Mouse (Mus musculus) testis, adult 2 months (tissue): ENCODE results near the gene Ppp2r5c.

Experiments used
- CTCF ChIP-seq: fragments of 200-500 bp; IDR thresholded peaks from 2 replicates; pipeline ENCODE4 v1.5.1; 2012; ENCODE audit warnings: low read depth, mild to moderate bottlenecking, inconsistent platforms, low read length, moderate library complexity; ENCODE audit not compliant: control insufficient read depth, insufficient read depth, insufficient replicate concordance
- POLR2A ChIP-seq: fragments of 200-500 bp; IDR thresholded peaks from 2 replicates; pipeline ENCODE4 v1.6.1; 2012; ENCODE audit warnings: low read depth, mild to moderate bottlenecking, inconsistent platforms, low read length, moderate library complexity; ENCODE audit not compliant: control insufficient read depth

DNA sequence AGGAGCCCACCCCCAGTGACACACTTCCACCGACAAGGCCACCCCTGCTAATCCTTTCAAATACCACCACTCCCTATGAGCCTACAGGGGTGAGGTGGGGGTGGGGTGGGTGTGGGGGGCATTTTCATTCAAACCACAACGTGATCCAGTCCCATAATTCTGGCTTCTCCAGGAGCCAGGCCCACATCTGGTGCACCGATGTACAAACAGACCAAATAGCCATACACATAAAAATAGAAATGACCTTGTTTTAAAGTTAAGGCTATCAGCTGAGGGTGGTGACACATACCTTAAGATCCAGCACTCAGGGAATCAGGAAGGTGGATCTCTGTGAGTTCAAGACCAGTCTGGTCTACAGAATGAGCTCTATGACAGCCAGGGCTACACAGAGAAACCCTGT, 24.5 kb downstream of the Ppp2r5c start:
- TF ChIP-seq CTCF (no peak), POLR2A (no peak)
